Mouse (Mus musculus) myocyte (in vitro differentiated cells): ENCODE data around the gene Gm37240. TPM values are rescaled to one million over a fixed set of nuclear protein-coding genes. Genes with fewer than 3 reads are reported as not detected.

Experiments used
- H3K27me3 ChIP-seq: one replicate; pipeline ENCODE4 v1.6.1; 2011; ENCODE audit not compliant: control insufficient read depth, insufficient read depth, insufficient read length
- H3K36me3 ChIP-seq: one replicate; pipeline ENCODE4 v1.6.1; 2011; ENCODE audit not compliant: control insufficient read depth, insufficient read depth
- H3K4me2 ChIP-seq: one replicate; pipeline ENCODE4 v1.6.1; 2011; ENCODE audit warnings: low read depth, control low read depth
- H3K4me3 ChIP-seq: one replicate; pipeline ENCODE4 v1.5.1; 2011; ENCODE audit warnings: mild to moderate bottlenecking, control low read depth, moderate library complexity
- H3K79me2 ChIP-seq: one replicate; pipeline ENCODE4 v1.6.1; 2011; ENCODE audit not compliant: control insufficient read depth, insufficient read depth
- H3ac ChIP-seq: one replicate; pipeline ENCODE4 v1.6.1; 2011; ENCODE audit not compliant: control insufficient read depth, insufficient read length
- CEBPB ChIP-seq: IDR thresholded peaks from 2 replicates; pipeline ENCODE4 v1.6.1; 2011; ENCODE audit warnings: mild to moderate bottlenecking, moderate library complexity; ENCODE audit not compliant: poor library complexity, insufficient read depth, severe bottlenecking
- E2F4 ChIP-seq: IDR thresholded peaks from one replicate; pipeline ENCODE4 v1.6.1; 2011; ENCODE audit warnings: mild to moderate bottlenecking, control low read depth, moderate library complexity; ENCODE audit not compliant: insufficient read depth
- MAX ChIP-seq: IDR thresholded peaks from one replicate; pipeline ENCODE4 v1.6.1; 2011; ENCODE audit warnings: low read depth, mild to moderate bottlenecking, control low read depth
- MYOD1 ChIP-seq, 3 experiments: IDR thresholded peaks; one replicate each; pipeline ENCODE4 v1.6.1; 2011; ENCODE audit warnings: control low read depth in 2 of 3, low read depth in 2 of 3, mild to moderate bottlenecking in 2 of 3, moderate library complexity in 1 of 3; ENCODE audit not compliant: insufficient read length in 2 of 3, control insufficient read depth in 1 of 3
- MYOG ChIP-seq, 3 experiments: IDR thresholded peaks; one replicate each; pipeline ENCODE4 v1.6.1; 2011; ENCODE audit warnings: control low read depth in 2 of 3, low read depth in 2 of 3, mild to moderate bottlenecking in 2 of 3; ENCODE audit not compliant: insufficient read length in 2 of 3, control insufficient read depth in 1 of 3, insufficient read depth in 1 of 3
- POLR2A ChIP-seq: IDR thresholded peaks from one replicate; pipeline ENCODE4 v1.6.1; 2011; ENCODE audit warnings: low read depth, mild to moderate bottlenecking, control low read depth, moderate library complexity; ENCODE audit not compliant: insufficient read length
- POLR2AphosphoS2 ChIP-seq: IDR thresholded peaks from one replicate; pipeline ENCODE4 v1.6.1; 2011; ENCODE audit warnings: low read depth, control low read depth; ENCODE audit not compliant: insufficient read length
- REST ChIP-seq: IDR thresholded peaks from one replicate; pipeline ENCODE4 v1.6.1; 2011; ENCODE audit warnings: mild to moderate bottlenecking, control low read depth, moderate library complexity; ENCODE audit not compliant: insufficient read depth, insufficient read length
- SRF ChIP-seq: IDR thresholded peaks from one replicate; pipeline ENCODE4 v1.6.1; 2011; ENCODE audit warnings: low read depth; ENCODE audit not compliant: control insufficient read depth, insufficient read length
- TCF12 ChIP-seq: IDR thresholded peaks from one replicate; pipeline ENCODE4 v1.6.1; 2011; ENCODE audit warnings: mild to moderate bottlenecking, control low read depth; ENCODE audit not compliant: poor library complexity, insufficient read depth, severe bottlenecking
- TCF3 ChIP-seq: IDR thresholded peaks from one replicate; pipeline ENCODE4 v1.6.1; 2011; ENCODE audit warnings: low read depth, control low read depth; ENCODE audit not compliant: insufficient read length
- USF1 ChIP-seq: IDR thresholded peaks from one replicate; pipeline ENCODE4 v1.6.1; 2011; ENCODE audit warnings: low read depth, mild to moderate bottlenecking, control low read depth, moderate library complexity
- polyA plus RNA-seq: library from polyadenylated mRNA; unstranded; fragments of >200 nt; fragmentation: generic; extraction: Trizol; gene quantifications from one replicate; pipeline ENCODE4 v1.2.1, GENCODE M21; 2012; ENCODE audit warnings: missing spikeins

The Gm37240 gene
- polyA plus RNA-seq, 1 experiment, result 8.7 TPM

GRCm38 (mm10) chr3:84731403-84732015 lies 1155.8 kb downstream of the Gm37240 start:
- no peaks in the 10 kb centered on the region for H3K27me3 ChIP-seq
- H3ac ChIP-seq, result no peak overlapping the region
- H3K4me3 ChIP-seq, result no peak overlapping the region
- TF ChIP-seq TCF12 (no peak), MYOD1 (IDR thresholded peaks at IDR 0.05; ENCODE audit: control insufficient read depth in 1 of 3, insufficient read length in 2 of 3, low read depth in 2 of 3) (no peak), POLR2A (no peak), USF1 (no peak), TCF3 (no peak), MYOG (IDR thresholded peaks at IDR 0.05; ENCODE audit: control insufficient read depth in 1 of 3, insufficient read depth in 1 of 3, insufficient read length in 2 of 3, low read depth in 2 of 3) (no peak), MAX (no peak), REST (no peak), SRF (no peak), POLR2AphosphoS2 (no peak), E2F4 (no peak), CEBPB (no peak)
- H3K36me3 ChIP-seq, result no peaks in the 10 kb centered on the region
- peak overlapping the region; percentile 34 for H3K4me2 ChIP-seq
- H3K79me2 ChIP-seq, result no peaks in the 10 kb centered on the region

- Histone ChIP-seq H3ac (no peak overlapping the region), H3K27me3 (no peaks in the 10 kb centered on the region), H3K4me2 (peak overlapping the region; percentile 34), H3K4me3 (no peak overlapping the region), H3K79me2 (no peaks in the 10 kb centered on the region), H3K36me3 (no peaks in the 10 kb centered on the region)
- TF ChIP-seq MYOG (IDR thresholded peaks at IDR 0.05; ENCODE audit: control insufficient read depth in 1 of 3, insufficient read depth in 1 of 3, insufficient read length in 2 of 3, low read depth in 2 of 3) (no peak), CEBPB (no peak), SRF (no peak), REST (no peak), POLR2A (no peak), E2F4 (no peak), MAX (no peak), POLR2AphosphoS2 (no peak), TCF12 (no peak), USF1 (no peak), MYOD1 (IDR thresholded peaks at IDR 0.05; ENCODE audit: control insufficient read depth in 1 of 3, insufficient read length in 2 of 3, low read depth in 2 of 3) (no peak), TCF3 (no peak)
Observed at GRCm38 (mm10) chr3:84731003-84731402, 1156.3 kb downstream of the Gm37240 start.

- Histone ChIP-seq H3K4me3 (no peak overlapping the region), H3K27me3 (no peaks in the 10 kb centered on the region), H3ac (no peak overlapping the region), H3K4me2 (no peak overlapping the region), H3K36me3 (no peaks in the 10 kb centered on the region), H3K79me2 (no peaks in the 10 kb centered on the region)
- no peak for TF ChIP-seq TCF3
- no peak for TF ChIP-seq REST
- TF ChIP-seq MYOD1 (IDR thresholded peaks at IDR 0.05; ENCODE audit: control insufficient read depth in 1 of 3, insufficient read length in 2 of 3, low read depth in 2 of 3), result no peak
- TF ChIP-seq MYOG (IDR thresholded peaks at IDR 0.05; ENCODE audit: control insufficient read depth in 1 of 3, insufficient read depth in 1 of 3, insufficient read length in 2 of 3, low read depth in 2 of 3), result no peak
- no peak for TF ChIP-seq SRF
- no peak for TF ChIP-seq POLR2A
- TF ChIP-seq CEBPB, result no peak
- no peak for TF ChIP-seq POLR2AphosphoS2
- TF ChIP-seq USF1, result no peak
- TF ChIP-seq MAX, result no peak
- no peak for TF ChIP-seq TCF12
- TF ChIP-seq E2F4, result no peak
Observed at GRCm38 (mm10) chr3:84729806-84730205, 1157.5 kb downstream of the Gm37240 start.

- H3K4me3 ChIP-seq, result no peak overlapping the region
Observed at GRCm38 (mm10) chr3:84723996-84724395, 1163.3 kb downstream of the Gm37240 start.

GRCm38 (mm10) chr3:84722680-84723079 lies 1164.6 kb downstream of the Gm37240 start:
- Histone ChIP-seq H3K79me2 (no peaks in the 10 kb centered on the region), H3K27me3 (peaks cover 7% of the 10 kb centered on the region), H3K4me2 (no peak overlapping the region), H3K4me3 (no peak overlapping the region), H3K36me3 (no peaks in the 10 kb centered on the region), H3ac (no peak overlapping the region)
- no peak for TF ChIP-seq MYOD1 (IDR thresholded peaks at IDR 0.05; ENCODE audit: control insufficient read depth in 1 of 3, insufficient read length in 2 of 3, low read depth in 2 of 3)
- TF ChIP-seq REST, result no peak
- TF ChIP-seq E2F4, result no peak
- no peak for TF ChIP-seq MYOG (IDR thresholded peaks at IDR 0.05; ENCODE audit: control insufficient read depth in 1 of 3, insufficient read depth in 1 of 3, insufficient read length in 2 of 3, low read depth in 2 of 3)
- no peak for TF ChIP-seq POLR2A
- no peak for TF ChIP-seq TCF12
- TF ChIP-seq SRF, result no peak
- TF ChIP-seq MAX, result no peak
- TF ChIP-seq TCF3, result no peak
- TF ChIP-seq USF1, result no peak
- no peak for TF ChIP-seq POLR2AphosphoS2
- TF ChIP-seq CEBPB, result no peak

More at GRCm38 (mm10) chr3:84723996-84724395, 1163.3 kb downstream of the Gm37240 start:
- Histone ChIP-seq H3K36me3 (no peaks in the 10 kb centered on the region), H3K79me2 (no peaks in the 10 kb centered on the region), H3K4me2 (no peak overlapping the region), H3ac (no peak overlapping the region), H3K27me3 (peaks cover 7% of the 10 kb centered on the region)
- TF ChIP-seq TCF12, result no peak
- TF ChIP-seq MYOG (IDR thresholded peaks at IDR 0.05; ENCODE audit: control insufficient read depth in 1 of 3, insufficient read depth in 1 of 3, insufficient read length in 2 of 3, low read depth in 2 of 3), result no peak
- TF ChIP-seq E2F4, result no peak
- no peak for TF ChIP-seq POLR2A
- no peak for TF ChIP-seq CEBPB
- no peak for TF ChIP-seq SRF
